Mouse (Mus musculus) right cerebral cortex, postnatal 36 days (tissue): Measurements from ENCODE around the gene Ppfibp1.
A peak's percentile ranks its signal among the peaks of the same experiment; 100 is the strongest.

Experiments used
- DNase-seq, 2 experiments: peaks; one replicate each; pipeline ENCODE4 v3.0.0; 2022; ENCODE audit warnings: low spot score in 2 of 2, mixed read lengths in 1 of 2

Gene Ppfibp1

DNA sequence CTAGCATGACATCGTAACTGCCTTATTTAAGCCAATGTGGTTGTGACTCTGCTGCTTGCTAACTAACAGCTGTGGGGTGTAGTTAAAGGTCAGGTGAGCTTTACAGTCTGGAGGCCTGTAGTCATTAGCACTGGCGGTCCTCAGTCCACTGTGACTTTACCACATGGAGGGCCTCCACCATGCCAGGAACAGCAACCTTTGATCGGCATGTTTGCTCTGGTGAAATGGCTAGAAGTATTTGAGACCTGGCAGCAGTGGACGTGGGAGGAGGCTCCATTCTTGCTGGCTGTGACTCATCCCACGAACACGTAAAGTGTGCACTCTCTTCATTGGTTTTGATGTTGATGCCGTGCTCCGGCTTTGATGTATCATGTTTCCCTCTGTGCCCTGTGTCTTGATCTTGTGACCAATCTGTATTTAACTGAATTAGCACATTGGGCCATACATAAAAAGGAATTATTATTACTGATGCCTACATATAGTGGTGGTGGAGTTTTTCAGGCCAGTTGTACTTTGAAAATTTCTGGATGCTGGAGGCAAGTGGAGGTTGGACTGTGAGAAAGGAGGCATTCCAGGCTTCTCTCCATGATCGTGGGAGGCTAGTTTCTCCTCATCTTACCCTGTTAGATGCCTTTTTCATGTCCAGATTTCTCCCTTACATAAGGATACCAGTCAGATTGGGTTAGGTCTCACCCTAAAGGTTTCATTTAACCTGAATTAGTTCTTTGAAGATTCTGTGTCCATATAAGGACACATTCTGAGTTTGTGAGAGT, 71.8 kb downstream of the Ppfibp1 start:
- peak; percentile 24 to 50 for DNase-seq

DNA sequence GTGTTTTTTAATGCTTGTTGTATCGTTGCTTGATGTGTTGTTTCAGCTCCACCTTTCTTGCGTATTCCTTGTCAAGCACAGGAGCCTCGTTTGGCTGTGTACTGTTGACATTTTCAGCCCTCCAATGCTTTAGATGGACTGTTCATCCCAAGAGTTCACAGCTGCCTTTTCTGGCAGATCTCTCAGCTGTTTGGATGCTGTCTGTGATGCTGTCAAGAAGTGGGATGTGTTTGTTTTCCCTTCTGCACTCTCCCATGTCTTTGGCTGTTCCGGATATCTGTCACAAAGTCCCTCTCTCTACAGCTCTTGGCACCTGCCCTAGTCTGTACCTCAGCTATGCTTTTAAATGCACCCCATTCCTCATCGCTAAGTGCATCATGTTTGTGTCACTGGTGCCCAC, 72.7 kb downstream of the Ppfibp1 start:
- no peak for DNase-seq

- no peak for DNase-seq
These were observed 73.7 kb downstream of the Ppfibp1 start for GRCm38 (mm10) chr6:146961832-146962481.

- no peak for DNase-seq
These were observed 75.3 kb downstream of the Ppfibp1 start for GRCm38 (mm10) chr6:146963396-146964150.

DNA sequence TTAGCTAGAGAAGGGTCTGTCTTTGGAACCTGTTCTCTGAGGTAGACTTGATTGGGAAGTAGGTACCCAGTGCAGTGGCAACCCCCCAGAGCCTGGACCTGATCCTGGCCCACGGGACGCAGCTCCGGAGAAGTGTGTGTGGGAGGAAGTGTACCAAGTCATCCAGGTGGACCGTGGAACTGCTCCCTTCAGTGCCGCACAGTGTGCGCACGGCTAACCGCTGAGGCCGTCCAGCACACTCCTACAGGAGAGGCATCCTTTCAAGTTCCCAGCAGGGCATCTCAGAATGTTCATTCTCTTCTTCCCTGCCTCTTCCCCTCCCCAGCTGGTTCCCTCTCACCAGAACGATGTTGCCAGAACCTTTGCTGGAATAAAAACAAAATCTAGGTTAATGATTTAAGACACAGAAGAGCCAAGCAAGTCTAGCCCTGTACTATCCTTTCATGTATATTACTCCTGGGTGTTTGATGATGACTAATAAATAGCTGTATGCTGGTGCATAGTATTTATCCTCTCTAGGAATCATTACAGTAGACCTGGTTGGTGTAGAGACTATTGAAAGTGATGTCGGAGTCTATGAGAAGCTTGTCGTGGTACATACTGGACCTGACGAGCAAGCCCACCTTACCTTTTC, 77.0 kb downstream of the Ppfibp1 start:
- no peak for DNase-seq

GRCm38 (mm10) chr6:146966446-146967019, 78.2 kb downstream of the Ppfibp1 start:
- no peak for DNase-seq

- no peak for DNase-seq
These were observed 79.5 kb downstream of the Ppfibp1 start for GRCm38 (mm10) chr6:146967836-146968235.

DNA sequence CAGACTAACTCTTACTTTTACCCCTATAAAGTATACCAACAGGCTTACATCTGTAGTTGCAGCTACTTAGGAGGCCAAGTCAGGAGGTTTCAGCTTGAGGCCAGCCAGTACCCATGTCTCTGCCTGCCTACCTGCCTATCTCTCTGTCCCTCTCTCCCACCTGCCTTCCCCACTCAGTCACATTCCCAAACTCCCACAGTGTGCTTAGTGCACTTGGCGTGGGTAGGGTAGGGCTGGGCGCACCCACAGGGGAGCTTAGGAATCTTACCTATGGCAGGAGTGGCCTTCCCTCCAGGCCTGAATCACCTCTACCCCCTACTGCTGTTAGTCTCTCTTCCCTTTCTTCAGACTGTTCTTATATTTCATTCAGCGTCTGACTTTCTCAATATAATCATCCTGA, 82.5 kb downstream of the Ppfibp1 start:
- no peak for DNase-seq

- no peak for DNase-seq
These were observed 83.1 kb downstream of the Ppfibp1 start for GRCm38 (mm10) chr6:146971366-146971765.

DNA sequence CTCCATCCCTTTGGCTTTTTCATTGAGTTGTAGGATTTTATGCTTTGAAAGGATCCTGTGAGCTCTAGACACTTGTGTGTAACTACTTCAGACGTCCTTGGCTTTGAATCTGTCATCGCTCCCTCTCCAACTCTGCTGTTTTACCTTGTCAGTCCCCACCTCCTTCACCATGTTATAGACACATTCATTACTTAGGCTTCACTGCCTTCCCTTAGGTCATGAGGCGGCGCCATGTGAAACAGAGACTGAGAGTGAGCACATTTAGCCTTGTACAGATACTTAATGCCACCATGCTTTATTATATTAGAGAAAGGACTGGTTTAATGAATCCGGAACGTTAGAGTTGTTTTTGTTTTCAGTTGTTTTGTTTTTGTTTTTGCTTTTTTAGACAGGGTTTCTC, 83.7 kb downstream of the Ppfibp1 start:
- no peak for DNase-seq

GRCm38 (mm10) chr6:146972740-146973139, 84.5 kb downstream of the Ppfibp1 start:
- DNase-seq: no peak

DNA sequence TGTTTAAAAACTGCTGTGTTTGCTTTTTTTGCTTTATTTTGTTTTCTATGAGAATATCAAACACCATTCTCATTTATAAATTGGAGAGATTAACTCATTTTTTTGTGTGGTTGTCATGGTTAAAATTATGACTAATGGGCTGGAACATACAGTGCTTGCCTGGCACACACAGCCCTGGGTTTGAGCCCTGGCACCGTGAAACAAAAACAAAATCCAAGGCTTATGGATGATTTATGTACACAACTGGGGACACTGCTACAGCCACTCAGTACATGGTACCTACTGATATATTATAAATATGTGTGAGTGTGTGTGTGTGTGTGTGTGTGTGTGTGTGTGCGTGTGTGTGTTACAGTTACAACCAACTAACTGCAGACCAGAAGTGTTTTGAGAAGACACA, 85.1 kb downstream of the Ppfibp1 start:
- no peak for DNase-seq

DNA sequence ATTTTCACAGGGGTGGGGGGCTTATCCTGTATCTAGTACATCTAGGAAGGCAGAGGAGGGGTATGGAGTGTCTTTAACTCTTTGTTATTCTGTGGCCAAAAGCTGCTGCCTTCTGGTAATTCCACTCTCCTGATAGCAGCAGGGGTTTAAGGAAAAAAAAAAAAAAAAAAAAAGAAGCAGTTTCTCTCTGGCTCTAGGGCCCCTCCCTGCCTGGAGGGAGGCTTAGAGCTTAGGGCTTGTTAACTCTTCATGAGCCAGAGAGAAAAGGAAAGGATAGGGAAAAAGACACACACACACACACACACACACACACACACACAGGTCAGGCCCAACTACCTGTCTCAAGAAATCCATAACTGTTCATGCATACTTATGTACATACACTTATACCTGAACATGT, 85.5 kb downstream of the Ppfibp1 start:
- DNase-seq: no peak

GRCm38 (mm10) chr6:146976446-146976845, 88.2 kb downstream of the Ppfibp1 start:
- no peak for DNase-seq

DNA sequence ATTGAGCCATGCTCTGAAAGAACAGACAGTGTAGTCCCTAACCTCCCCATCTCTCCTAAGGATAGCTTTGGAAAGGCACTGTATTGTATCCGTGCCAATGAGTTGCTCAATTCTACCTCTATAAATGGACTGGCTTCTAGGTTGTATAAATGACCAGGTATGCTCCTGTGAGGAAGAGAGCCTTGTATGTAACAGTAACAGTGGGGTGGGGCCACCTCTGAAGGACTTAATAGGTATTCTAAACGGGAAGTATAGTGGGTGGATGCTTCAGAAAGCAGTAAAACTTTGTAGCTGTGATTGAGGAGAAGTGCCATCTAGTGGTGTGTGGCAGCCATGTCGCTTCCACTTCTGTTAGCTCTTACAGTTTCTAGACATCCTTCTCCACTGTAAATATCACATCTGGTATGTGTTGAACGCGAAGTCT, 90.4 kb downstream of the Ppfibp1 start:
- DNase-seq: no peak

GRCm38 (mm10) chr6:146979115-146979744, 90.9 kb downstream of the Ppfibp1 start:
- no peak for DNase-seq

DNA sequence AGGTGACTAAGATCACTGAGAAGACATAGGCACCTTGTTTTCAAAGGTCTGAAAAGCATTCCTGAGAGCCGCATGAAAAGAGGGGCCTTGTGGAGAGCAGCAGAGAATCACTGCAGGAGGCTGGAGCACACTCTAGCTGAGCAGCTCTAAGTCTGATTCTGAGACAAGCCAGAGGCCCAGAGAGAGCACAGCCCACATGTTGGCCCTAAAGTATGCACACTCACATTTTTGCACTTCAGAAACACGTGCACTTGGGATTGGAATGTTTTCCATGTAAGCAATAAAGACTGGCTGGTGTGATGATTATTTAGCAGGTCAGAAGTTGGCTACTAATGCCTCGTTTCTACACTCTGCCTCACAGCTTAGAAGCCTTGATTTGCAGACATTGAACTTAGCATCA, 91.7 kb downstream of the Ppfibp1 start:
- no peak for DNase-seq

GRCm38 (mm10) chr6:146981249-146981835, 93.1 kb downstream of the Ppfibp1 start:
- no peak for DNase-seq

GRCm38 (mm10) chr6:146984569-146984968, 96.3 kb downstream of the Ppfibp1 start:
- DNase-seq: peak in 1 of 2 experiments; percentile 32

- peak in 1 of 2 experiments; percentile 31 for DNase-seq
These were observed 105.9 kb downstream of the Ppfibp1 start for GRCm38 (mm10) chr6:146994236-146994635.

DNA sequence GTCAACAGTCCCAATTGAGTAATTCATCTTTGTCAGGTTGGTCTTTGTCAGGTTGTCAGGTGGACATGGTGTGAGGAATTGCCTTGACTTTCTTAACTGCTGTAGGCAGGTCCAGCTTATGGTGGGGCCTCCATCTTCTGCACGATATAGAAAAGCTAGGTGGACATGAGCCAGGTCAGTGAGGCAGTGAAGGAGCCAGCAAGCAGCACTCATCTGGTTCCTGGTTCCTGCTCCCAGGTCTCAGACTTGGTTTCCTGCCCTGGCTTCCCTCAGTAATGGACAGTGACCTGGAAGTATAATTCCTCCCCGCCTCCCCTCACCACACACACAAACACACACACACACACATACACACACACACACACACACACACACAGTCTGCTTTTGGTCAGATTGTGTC, 107.1 kb downstream of the Ppfibp1 start:
- no peak for DNase-seq
